Mouse (Mus musculus) spleen, postnatal 0 days (tissue): ENCODE measurements around the gene Ccdc60. TPM values are rescaled to one million over a fixed set of nuclear protein-coding genes. Genes with fewer than 3 reads are reported as not detected.

Experiments
- polyA plus RNA-seq: library from polyadenylated mRNA; unstranded; fragments of >200 nt; fragmentation: Nextera tagmentation; extraction: Ambion mirVana; gene quantifications from 2 replicates; pipeline ENCODE4 v1.2.1, GENCODE M21; 2015

Gene Ccdc60
- 0.15 and 0.16 TPM in 2 replicates for polyA plus RNA-seq

DNA sequence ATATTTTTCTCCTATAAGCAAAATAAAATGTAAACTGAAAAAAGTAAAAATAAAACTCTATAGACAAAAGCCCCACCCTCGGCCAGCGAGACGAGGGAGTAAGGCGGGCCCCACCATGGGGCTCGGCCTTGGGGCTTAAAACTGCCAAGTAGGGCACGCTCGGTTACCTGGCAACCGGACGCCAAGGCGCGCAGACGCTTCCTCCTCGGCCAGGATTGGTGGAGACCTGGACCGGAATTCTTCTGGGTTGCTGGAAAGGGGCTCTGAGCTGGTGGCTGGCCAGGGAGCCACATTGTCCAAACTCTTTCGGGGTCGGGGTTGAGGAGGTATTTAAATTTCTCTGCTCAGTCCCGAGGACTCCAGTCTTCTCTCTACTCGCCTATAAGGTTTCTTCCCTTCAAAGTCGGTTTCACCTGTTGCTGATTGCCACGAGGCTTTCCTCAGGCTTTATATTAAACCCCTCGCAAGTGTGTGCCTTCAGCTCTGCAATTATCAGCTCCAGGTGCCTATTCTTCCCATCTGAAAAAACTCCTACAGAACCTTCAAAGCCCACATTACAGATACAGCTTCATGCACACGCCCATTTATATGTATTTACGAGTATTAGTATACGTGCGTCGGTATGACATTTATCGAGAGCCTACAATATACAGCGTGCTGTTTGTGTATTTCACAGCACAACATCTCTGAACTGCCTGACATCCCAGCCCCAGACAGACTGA lies at the start of gene Ccdc60:
Gene Ccdc60 (minus strand): TSS at position 137 of the 722 bp plus-strand sequence.

DNA sequence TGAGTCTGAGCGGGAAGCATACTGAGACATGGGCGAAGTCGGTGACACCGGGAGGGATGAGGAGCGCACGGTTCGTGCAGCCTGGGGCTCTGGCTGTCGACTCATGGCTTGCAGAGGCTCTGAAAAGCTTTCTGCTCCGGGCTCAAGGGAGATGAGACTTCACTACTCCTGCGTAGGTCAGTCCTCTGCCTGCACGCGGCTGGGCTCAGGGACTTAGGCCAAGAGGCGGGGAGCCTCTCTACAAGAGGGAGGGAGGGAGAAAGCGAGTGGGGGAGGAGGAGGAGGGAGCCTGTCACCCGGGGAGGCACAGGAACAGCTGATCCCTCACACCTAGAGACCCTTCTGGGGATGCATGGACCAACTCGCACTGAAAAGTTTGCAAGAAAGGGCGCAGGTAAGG lies 205.7 kb downstream of the Ccdc60 start, which contains the start of gene Tmem233:
Gene Tmem233 (minus strand): TSS at position 164 of the 400 bp plus-strand sequence.

Other genes with a start within 250 kb of the Ccdc60 start
- gene Tmem233, start 205.7 kb downstream of the Ccdc60 start, polyA plus RNA-seq, result 0.06 TPM in 1 of 2 replicates, not detected in the other
- 1.5 and 2.3 TPM in 2 replicates for gene Hspb8, start 133.9 kb upstream of the Ccdc60 start, polyA plus RNA-seq